In the genomic region with DNA sequence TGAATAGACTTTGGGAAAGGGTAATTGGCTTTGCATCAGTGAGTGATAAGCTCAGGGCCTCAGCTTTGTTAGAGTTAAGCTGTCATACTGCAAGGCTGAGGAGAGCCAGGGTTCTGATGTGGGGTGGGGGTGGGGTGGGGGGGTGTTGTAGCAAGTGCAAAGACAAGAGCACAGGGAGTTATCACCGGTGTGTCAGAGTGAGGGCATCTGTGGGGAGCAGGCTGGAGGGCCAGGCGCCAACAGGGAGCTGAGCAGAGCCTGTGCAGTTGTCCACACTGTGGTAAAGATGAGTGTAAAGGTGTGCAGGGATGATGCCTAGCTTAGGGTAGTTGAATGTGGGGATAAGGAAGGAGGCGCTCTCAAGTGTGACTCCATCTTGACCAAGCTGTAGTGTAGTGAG, we compare ENCODE assay signal across 18 mouse cellular contexts. TPM values are rescaled to one million over a fixed set of nuclear protein-coding genes. Genes with fewer than 3 reads are reported as not detected.
DNase-seq lines count a peak whose midpoint lies in the region; ATAC-seq and TF ChIP-seq lines count a peak whose summit lies in the region.
"Had no signal": no experiment of that assay in that cellular context is flagged by ENCODE, and none has a peak within 500 bp of the region (broad histone marks: within the 10 kb centered on the region; RNA-seq: fewer than 3 reads in every experiment).

No protein-coding gene starts in this region.

- ATAC-seq in heart, embryonic 12.5 days (ENCODE audit: insufficient number of reproducible peaks, low FRiP score) = peak; percentile 49; the same call in 1 of the 2 replicates
- ATAC-seq in kidney, embryonic 14.5 days (ENCODE audit: low FRiP score, low TSS enrichment) = 0 out of 2 replicates have a peak, but pooled peaks have one; percentile 39
- no peak for ATAC-seq in liver, embryonic 15.5 days (ENCODE audit: insufficient read depth)
- no peak for ATAC-seq in granulocyte monocyte progenitor cell, adult 5-6 weeks (replicated peaks; ENCODE audit: poor library complexity, severe bottlenecking)
- ATAC-seq: forebrain, postnatal 0 days; hindbrain, postnatal 0 days had no signal

- TF ChIP-seq CTCF in MEL (IDR thresholded peaks at IDR 0.05 in 2 of 3, conservative IDR thresholded peaks at IDR 0.05 in 1 of 3; ENCODE audit: control insufficient read depth in 1 of 3, insufficient read depth in 1 of 3, low read depth in 2 of 3, low read length in 3 of 3, poor library complexity in 1 of 3, severe bottlenecking in 1 of 3) = no peak

- H3K79me2 ChIP-seq in MEL (ENCODE audit: control insufficient read depth, insufficient read depth, low read length, poor library complexity) = peaks cover 52% of the 10 kb centered on the region

- H3K4me1 ChIP-seq in heart, embryonic 12.5 days (replicated peaks) = peaks cover 63% of the 10 kb centered on the region
- peaks cover 8% of the 10 kb centered on the region; the same call in 1 of the 2 replicates for H3K4me1 ChIP-seq in kidney, embryonic 14.5 days (ENCODE audit: control insufficient read depth, insufficient read depth, low read length)
- peaks cover 38% of the 10 kb centered on the region in 2 experiments for H3K4me1 ChIP-seq in MEL (ENCODE audit: control insufficient read depth in 1 of 2, insufficient read depth in 2 of 2, low read length in 2 of 2)
- peaks cover 81% of the 10 kb centered on the region for H3K4me1 ChIP-seq in liver, embryonic 15.5 days (replicated peaks)

- TF ChIP-seq POLR2A in MEL (IDR thresholded peaks at IDR 0.05; ENCODE audit: control insufficient read depth in 1 of 2, insufficient read depth in 1 of 2, low read depth in 1 of 2, low read length in 2 of 2, poor library complexity in 1 of 2) = no peak

- no peaks in the 10 kb centered on the region for H3K9me3 ChIP-seq in heart, embryonic 12.5 days (replicated peaks)
- H3K9me3 ChIP-seq in kidney, embryonic 14.5 days (ENCODE audit: control insufficient read depth, low read length) = no peaks in the 10 kb centered on the region
- H3K9me3 ChIP-seq in MEL (replicated peaks; ENCODE audit: insufficient read depth, low read length) = no peaks in the 10 kb centered on the region
- no peaks in the 10 kb centered on the region for H3K9me3 ChIP-seq in liver, embryonic 15.5 days (replicated peaks)
- H3K9me3 ChIP-seq: limb, embryonic 10.5 days; lung, embryonic 15.5 days had no signal

- H3K36me3 ChIP-seq in heart, embryonic 12.5 days = peaks cover 11% of the 10 kb centered on the region
- no peaks in the 10 kb centered on the region; the same call in 1 of the 2 replicates for H3K36me3 ChIP-seq in kidney, embryonic 14.5 days (ENCODE audit: control insufficient read depth, insufficient read depth, low read length)
- peaks cover 34 to 56% of the 10 kb centered on the region in 2 experiments for H3K36me3 ChIP-seq in MEL (ENCODE audit: control insufficient read depth in 1 of 2, insufficient read depth in 2 of 2, low read length in 2 of 2)
- H3K36me3 ChIP-seq in liver, embryonic 15.5 days (replicated peaks) = peaks cover 55% of the 10 kb centered on the region
- H3K36me3 ChIP-seq: lung, embryonic 15.5 days had no signal

- DNase-seq in heart, adult 9 months (ENCODE audit: low spot score in 2 of 2) = no peak
- no peak for DNase-seq in kidney, adult 8-10 months
- DNase-seq in MEL (ENCODE audit: low read depth, low spot score) = no peak
- DNase-seq in ovary, postnatal 36 days (ENCODE audit: low spot score) = no peak
- DNase-seq: B cell, adult 2 months; cerebellum, adult 11 months; cerebellum, postnatal 25 days; forebrain, postnatal 0 days; kidney, adult 9 months; right cerebral cortex, postnatal 4 days; thymus, adult 2 months had no signal

- peak overlapping the region; percentile 73 for H3K27ac ChIP-seq in heart, embryonic 12.5 days (ENCODE audit: poor library complexity, severe bottlenecking)
- no peak overlapping the region for H3K27ac ChIP-seq in kidney, embryonic 14.5 days (ENCODE audit: low read depth, low read length)
- H3K27ac ChIP-seq in MEL (ENCODE audit: control insufficient read depth, low read depth, low read length) = peak overlapping the region; percentile 23
- peak overlapping the region; percentile 98 for H3K27ac ChIP-seq in liver, embryonic 15.5 days (replicated peaks)
- H3K27ac ChIP-seq: hindbrain, postnatal 0 days; limb, embryonic 10.5 days; lung, embryonic 15.5 days had no signal

- no peaks in the 10 kb centered on the region for H3K27me3 ChIP-seq in heart, embryonic 12.5 days (replicated peaks)
- H3K27me3 ChIP-seq in kidney, embryonic 14.5 days (ENCODE audit: control insufficient read depth, insufficient read depth, low read length) = no peaks in the 10 kb centered on the region
- no peaks in the 10 kb centered on the region for H3K27me3 ChIP-seq in MEL (ENCODE audit: control insufficient read depth in 1 of 2, insufficient read depth in 2 of 2, low read length in 2 of 2)
- H3K27me3 ChIP-seq in liver, embryonic 15.5 days = no peaks in the 10 kb centered on the region
- H3K27me3 ChIP-seq: lung, embryonic 15.5 days had no signal

- H3K9ac ChIP-seq in heart, embryonic 12.5 days = no peak overlapping the region
- H3K9ac ChIP-seq in kidney, embryonic 14.5 days (ENCODE audit: low read depth, low read length) = no peak overlapping the region
- H3K9ac ChIP-seq in MEL (ENCODE audit: control insufficient read depth, low read depth, low read length, poor library complexity, severe bottlenecking) = no peak overlapping the region
- peak overlapping the region; percentile 26 for H3K9ac ChIP-seq in liver, embryonic 15.5 days
- H3K9ac ChIP-seq: forebrain, postnatal 0 days; lung, embryonic 15.5 days had no signal

- TF ChIP-seq RAD21 in MEL (IDR thresholded peaks at IDR 0.05; ENCODE audit: low read depth, low read length) = no peak

- WGBS in heart, embryonic 12.5 days = 38% methylated on average over 3 of the region's 3 CpGs
- WGBS in kidney, embryonic 14.5 days = 88% methylated on average over 3 of the region's 3 CpGs
- 39% methylated on average over 3 of the region's 3 CpGs for WGBS in liver, embryonic 15.5 days (ENCODE audit: insufficient replicate concordance)

- no peak for TF ChIP-seq EP300 in MEL (IDR thresholded peaks at IDR 0.05; ENCODE audit: low read depth in 1 of 2, low read length in 2 of 2)

- no peak overlapping the region for H3K4me3 ChIP-seq in heart, embryonic 12.5 days
- H3K4me3 ChIP-seq in kidney, embryonic 14.5 days (ENCODE audit: low read length) = no peak overlapping the region
- no peak overlapping the region for H3K4me3 ChIP-seq in MEL (ENCODE audit: control insufficient read depth in 1 of 2, insufficient read depth in 1 of 2, low read depth in 2 of 2, low read length in 2 of 2)
- H3K4me3 ChIP-seq in liver, embryonic 15.5 days (replicated peaks) = peak overlapping the region; percentile 4; the same call in 1 of the 2 replicates
- H3K4me3 ChIP-seq: limb, embryonic 10.5 days; lung, embryonic 15.5 days had no signal

- peak overlapping the region; percentile 44 for H3K4me2 ChIP-seq in heart, embryonic 12.5 days
- H3K4me2 ChIP-seq in kidney, embryonic 14.5 days (replicated peaks; ENCODE audit: low read depth, low read length) = no peak overlapping the region
- peak overlapping the region; percentile 71 for H3K4me2 ChIP-seq in liver, embryonic 15.5 days
- H3K4me2 ChIP-seq: lung, embryonic 15.5 days had no signal

TF ChIP-seq in MEL, 35 proteins besides CTCF, POLR2A, EP300 and RAD21:
- TF ChIP-seq TAL1 (IDR thresholded peaks at IDR 0.05; ENCODE audit: low read length) (peak; percentile 21; the same call in 1 of the 2 replicates), USF1 (IDR thresholded peaks at IDR 0.05; ENCODE audit: low read depth, low read length) (no peak)

RNA-seq across cellular contexts. Expression of gene Nadk2, which starts 10.2 kb away (rescaled TPM):
- 72.6 and 73.2 TPM in 2 replicates for polyA plus RNA-seq in heart, embryonic 12.5 days (2016; fragmentation: Nextera tagmentation; extraction: Ambion mirVana)
- polyA plus RNA-seq in kidney, embryonic 14.5 days (2014; fragmentation: Nextera tagmentation; extraction: Ambion mirVana) = 19.5 and 33.0 TPM in 2 replicates
- 168 and 221 TPM in 2 replicates for total RNA-seq in MEL (2012; rRNA removed)
- polyA plus RNA-seq in MEL (2012; ENCODE audit: insufficient read depth in 1 of 2, insufficient read length in 2 of 2, low read depth in 1 of 2, low replicate concordance in 2 of 2, missing spikeins in 1 of 2) = 100 to 1,000 TPM; 361 to 659 TPM
- 97.8 and 101 TPM in 2 replicates for polyA plus RNA-seq in liver, embryonic 15.5 days (2015; fragmentation: Nextera tagmentation; extraction: Ambion mirVana)
- 31.8 and 52.6 TPM in 2 replicates for total RNA-seq in granulocyte monocyte progenitor cell, adult 5-6 weeks (2014; fragmentation: Nextera tagmentation)
- 57.9 and 63.5 TPM in 2 replicates for total RNA-seq in granulocyte monocyte progenitor cell, adult 5-6 weeks (2017)

RNA-seq across cellular contexts. Expression of gene Lmbrd2, which starts 59.1 kb away (rescaled TPM):
- polyA plus RNA-seq in heart, embryonic 12.5 days (2016; fragmentation: Nextera tagmentation; extraction: Ambion mirVana) = 2.1 and 3.3 TPM in 2 replicates
- polyA plus RNA-seq in kidney, embryonic 14.5 days (2014; fragmentation: Nextera tagmentation; extraction: Ambion mirVana) = 5.8 and 5.9 TPM in 2 replicates
- 7.9 and 8.9 TPM in 2 replicates for total RNA-seq in MEL (2012; rRNA removed)
- polyA plus RNA-seq in MEL (2012; ENCODE audit: insufficient read depth in 1 of 2, insufficient read length in 2 of 2, low read depth in 1 of 2, low replicate concordance in 2 of 2, missing spikeins in 1 of 2) = 10 to 100 TPM in 1 of 2 experiments, 1 to 10 TPM in 1; 8.2 to 62.9 TPM
- polyA plus RNA-seq in liver, embryonic 15.5 days (2015; fragmentation: Nextera tagmentation; extraction: Ambion mirVana) = 1.4 and 1.8 TPM in 2 replicates
- 10.1 and 16.1 TPM in 2 replicates for total RNA-seq in granulocyte monocyte progenitor cell, adult 5-6 weeks (2014; fragmentation: Nextera tagmentation)
- 6.6 and 7.0 TPM in 2 replicates for total RNA-seq in granulocyte monocyte progenitor cell, adult 5-6 weeks (2017)

Comparison
In these comparisons a context has a peak if more than half of its experiments do, and no peak if none do; other contexts are left out.
1. ATAC-seq: peak in heart, embryonic 12.5 days (single experiment) and kidney, embryonic 14.5 days (single experiment); none in liver, embryonic 15.5 days (single experiment) and granulocyte monocyte progenitor cell, adult 5-6 weeks (single experiment).